Mouse (Mus musculus): Measurements from ENCODE around the gene Gm14226. TPM values are rescaled to one million over a fixed set of nuclear protein-coding genes. Genes with fewer than 3 reads are reported as not detected.
"Not testable (repeated sequence)": the region's sequence is repeated elsewhere in the genome, so short reads cannot be mapped to it uniquely, and the experiment has no call there.

The Gm14226 gene
- polyA plus RNA-seq, 1 experiment from 2014 or later = 0.30 TPM

DNA sequence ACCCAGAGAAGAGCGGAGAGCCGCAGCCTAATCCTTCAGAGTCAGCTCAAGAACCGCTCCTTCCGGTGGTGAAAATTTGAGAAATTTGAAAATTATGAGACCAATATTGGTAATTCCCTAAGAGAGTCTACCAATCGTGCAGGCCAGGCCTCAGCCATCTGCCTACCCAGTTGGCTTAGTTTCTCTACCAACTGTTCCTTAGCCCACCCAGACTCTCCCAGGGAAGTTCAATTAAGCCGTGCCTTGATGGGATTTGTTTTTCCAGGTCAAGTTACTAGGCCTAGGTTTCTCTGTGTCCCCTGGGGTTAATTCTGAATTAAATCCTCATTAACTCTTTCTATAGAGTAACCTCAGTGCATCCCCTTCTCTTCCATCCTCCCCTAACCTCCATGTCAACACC, 5.1 kb upstream of the Gm14226 start:
- 79% methylated on average over 6 of the region's 6 CpGs for WGBS (ENCODE audit: insufficient replicate concordance)
- H3K9me3 ChIP-seq (replicated peaks; ENCODE audit: control insufficient read depth, low read length) = no peaks in the 10 kb centered on the region
- no peak overlapping the region for H3K4me3 ChIP-seq (ENCODE audit: low read depth, low read length)
- no peak for ATAC-seq (ENCODE audit: low read depth)
- no peak overlapping the region for H3K4me2 ChIP-seq (ENCODE audit: low read depth, low read length)
- H3K4me1 ChIP-seq (ENCODE audit: control insufficient read depth, low read depth, low read length) = no peaks in the 10 kb centered on the region
- no peaks in the 10 kb centered on the region; the same call in 1 of the 2 replicates for H3K27me3 ChIP-seq (ENCODE audit: control insufficient read depth, insufficient read depth, low read depth, low read length)
- H3K9ac ChIP-seq (ENCODE audit: low read depth, low read length) = no peak overlapping the region
- no peak overlapping the region for H3K27ac ChIP-seq (ENCODE audit: low read length)
- no peaks in the 10 kb centered on the region for H3K36me3 ChIP-seq (ENCODE audit: control insufficient read depth, insufficient read depth)

DNA sequence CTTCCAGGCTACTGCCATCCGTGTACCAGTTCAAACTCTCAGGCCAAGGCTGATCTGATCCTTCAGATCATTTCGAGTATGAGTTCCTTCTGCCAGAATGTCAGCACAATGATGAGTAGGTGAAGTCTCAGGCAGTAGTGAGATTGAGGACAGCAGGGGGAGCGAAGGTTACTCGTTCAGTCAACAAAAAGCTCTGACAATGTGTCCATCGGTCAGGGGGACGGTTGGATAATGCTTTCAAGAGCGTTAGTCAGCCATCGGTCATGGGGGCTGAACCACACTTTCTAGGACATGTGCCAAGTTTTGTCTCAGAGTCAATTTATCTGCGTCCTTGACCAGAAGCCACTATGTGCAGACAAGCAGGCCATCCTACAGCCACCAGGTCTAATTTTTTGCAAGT, 1.3 kb upstream of the Gm14226 start:
- ATAC-seq (ENCODE audit: low read depth); H3K27ac ChIP-seq (ENCODE audit: low read length); H3K9me3 ChIP-seq (replicated peaks; ENCODE audit: control insufficient read depth, low read length); H3K27me3 ChIP-seq (ENCODE audit: control insufficient read depth, insufficient read depth, low read depth, low read length); H3K4me1 ChIP-seq (ENCODE audit: control insufficient read depth, low read depth, low read length); H3K4me2 ChIP-seq (ENCODE audit: low read depth, low read length); H3K9ac ChIP-seq (ENCODE audit: low read depth, low read length); H3K4me3 ChIP-seq (ENCODE audit: low read depth, low read length); H3K36me3 ChIP-seq (ENCODE audit: control insufficient read depth, insufficient read depth): not testable (repeated sequence)
- 33% methylated on average over 5 of the region's 9 CpGs for WGBS (ENCODE audit: insufficient replicate concordance)

DNA sequence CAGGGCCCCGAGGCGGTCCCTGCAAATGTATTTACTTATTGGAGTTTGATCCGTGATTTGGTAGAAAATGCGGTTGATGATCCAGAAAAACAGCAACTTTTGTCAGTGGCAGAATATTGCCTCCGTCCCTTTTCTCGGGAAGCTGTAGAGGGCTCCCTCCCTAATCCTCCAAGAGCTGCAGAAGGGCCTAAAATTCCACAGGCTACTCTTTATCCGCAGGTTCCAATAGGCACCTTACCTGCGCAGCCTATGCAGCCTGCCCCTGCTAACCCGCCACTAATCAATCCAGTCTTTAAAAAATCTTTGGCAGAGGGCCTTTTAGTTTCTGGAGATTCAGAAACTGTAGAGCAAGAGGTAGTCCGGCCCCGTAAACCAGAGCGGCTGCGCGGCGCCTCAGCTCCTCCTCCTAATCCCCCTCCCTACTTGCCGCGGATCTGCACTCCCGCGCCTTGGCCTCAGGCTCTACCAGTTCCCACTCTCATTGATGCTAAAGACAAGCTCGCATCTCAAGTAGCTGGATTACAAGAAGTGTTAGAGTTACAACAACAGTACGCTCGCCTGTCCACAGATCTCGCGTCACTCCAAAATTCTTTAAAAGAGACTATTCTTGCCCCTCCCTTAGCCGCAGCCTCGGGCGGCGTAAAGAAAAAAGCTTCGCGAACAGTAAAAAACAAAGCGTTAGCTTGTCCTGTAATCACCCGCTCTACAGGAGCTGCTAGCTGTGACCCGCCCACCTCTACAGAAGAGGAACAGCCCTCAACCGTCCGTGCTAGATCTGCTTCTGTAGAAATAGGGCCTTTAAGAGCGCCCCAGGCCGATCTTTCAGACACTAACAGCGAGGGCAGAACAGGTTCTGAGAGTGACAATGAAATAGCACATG, 936 bp downstream of the Gm14226 start:
- H3K27me3 ChIP-seq (ENCODE audit: control insufficient read depth, insufficient read depth, low read depth, low read length) = peaks cover 5% of the 10 kb centered on the region; the same call in 1 of the 2 replicates
- no peaks in the 10 kb centered on the region for H3K9me3 ChIP-seq (replicated peaks; ENCODE audit: control insufficient read depth, low read length)
- WGBS (ENCODE audit: insufficient replicate concordance) = under 1% methylated on average over 38 of the region's 38 CpGs
- H3K4me1 ChIP-seq (ENCODE audit: control insufficient read depth, low read depth, low read length) = no peaks in the 10 kb centered on the region; the same call in none of the 2 replicates
- H3K36me3 ChIP-seq (ENCODE audit: control insufficient read depth, insufficient read depth) = no peaks in the 10 kb centered on the region
- peak overlapping the region; percentile 61 for H3K4me3 ChIP-seq (ENCODE audit: low read depth, low read length)
- peak overlapping the region; percentile 69 for H3K27ac ChIP-seq (ENCODE audit: low read length)
- ATAC-seq (ENCODE audit: low read depth) = peak; percentile 89
- H3K9ac ChIP-seq (ENCODE audit: low read depth, low read length) = peak overlapping the region; percentile 61
- H3K4me2 ChIP-seq (ENCODE audit: low read depth, low read length) = peak overlapping the region; percentile 90

DNA sequence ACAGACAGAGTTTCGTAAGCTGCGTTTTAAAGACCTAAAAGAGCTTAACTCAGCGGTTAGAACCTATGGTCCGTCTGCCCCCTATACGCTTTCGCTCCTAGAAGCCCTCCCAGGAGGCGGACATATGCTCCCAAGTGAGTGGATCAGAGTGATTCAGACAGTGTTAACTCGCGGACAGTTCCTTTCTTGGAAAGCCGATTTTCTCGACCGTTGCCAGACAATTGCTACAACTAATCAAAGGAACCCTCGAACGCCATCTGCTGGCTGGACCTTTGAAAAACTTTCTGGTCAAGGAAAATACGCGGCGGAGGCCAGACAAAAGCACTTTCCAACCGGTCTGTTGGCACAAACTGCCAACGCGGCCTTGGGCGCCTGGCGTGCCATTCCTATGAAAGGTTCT, 1.6 kb downstream of the Gm14226 start:
- Histone ChIP-seq H3K9ac (ENCODE audit: low read depth, low read length) (peak overlapping the region; percentile 61), H3K9me3 (replicated peaks; ENCODE audit: control insufficient read depth, low read length) (no peaks in the 10 kb centered on the region), H3K4me1 (ENCODE audit: control insufficient read depth, low read depth, low read length) (no peaks in the 10 kb centered on the region; the same call in none of the 2 replicates), H3K27ac (ENCODE audit: low read length) (peak overlapping the region; percentile 69), H3K27me3 (ENCODE audit: control insufficient read depth, insufficient read depth, low read depth, low read length) (peaks cover 5% of the 10 kb centered on the region; the same call in 1 of the 2 replicates), H3K36me3 (ENCODE audit: control insufficient read depth, insufficient read depth) (no peaks in the 10 kb centered on the region), H3K4me2 (ENCODE audit: low read depth, low read length) (peak overlapping the region; percentile 90), H3K4me3 (ENCODE audit: low read depth, low read length) (peak overlapping the region; percentile 61)
- peak; percentile 65 for ATAC-seq (ENCODE audit: low read depth)
- under 1% methylated on average over 22 of the region's 22 CpGs for WGBS (ENCODE audit: insufficient replicate concordance)

DNA sequence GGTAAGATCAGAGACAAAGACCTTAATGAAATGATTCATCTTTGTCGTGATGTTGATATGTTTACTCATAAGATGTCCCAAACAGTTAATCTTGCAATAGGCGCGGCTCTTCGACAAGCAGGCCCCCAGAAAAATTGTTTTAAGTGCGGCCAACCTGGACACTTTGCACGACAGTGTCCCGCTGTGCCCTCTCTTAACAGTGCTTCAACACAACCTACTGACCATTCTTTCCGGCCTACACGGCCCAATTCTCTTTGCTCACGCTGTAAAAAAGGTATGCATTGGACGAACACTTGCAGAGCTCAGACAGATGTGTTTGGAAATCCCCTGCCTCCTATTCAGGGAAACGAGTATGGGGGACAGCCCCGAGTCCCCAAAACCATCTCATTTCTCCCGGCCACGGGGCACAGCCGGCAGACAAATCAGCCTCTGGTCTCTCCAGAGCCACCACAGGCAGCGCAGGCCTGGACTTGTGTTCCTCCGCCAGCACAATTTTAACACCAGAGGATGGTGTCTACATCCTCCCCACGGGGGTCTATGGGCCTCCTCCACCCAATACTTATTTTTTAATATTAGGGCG, 2.3 kb downstream of the Gm14226 start:
- H3K9me3 ChIP-seq (replicated peaks; ENCODE audit: control insufficient read depth, low read length); H3K36me3 ChIP-seq (ENCODE audit: control insufficient read depth, insufficient read depth); H3K9ac ChIP-seq (ENCODE audit: low read depth, low read length); ATAC-seq (ENCODE audit: low read depth); H3K4me1 ChIP-seq (ENCODE audit: control insufficient read depth, low read depth, low read length); H3K4me2 ChIP-seq (ENCODE audit: low read depth, low read length); H3K27ac ChIP-seq (ENCODE audit: low read length); H3K27me3 ChIP-seq (ENCODE audit: control insufficient read depth, insufficient read depth, low read depth, low read length); H3K4me3 ChIP-seq (ENCODE audit: low read depth, low read length): not testable (repeated sequence)
- WGBS (ENCODE audit: insufficient replicate concordance) = 55% methylated on average over 20 of the region's 20 CpGs

DNA sequence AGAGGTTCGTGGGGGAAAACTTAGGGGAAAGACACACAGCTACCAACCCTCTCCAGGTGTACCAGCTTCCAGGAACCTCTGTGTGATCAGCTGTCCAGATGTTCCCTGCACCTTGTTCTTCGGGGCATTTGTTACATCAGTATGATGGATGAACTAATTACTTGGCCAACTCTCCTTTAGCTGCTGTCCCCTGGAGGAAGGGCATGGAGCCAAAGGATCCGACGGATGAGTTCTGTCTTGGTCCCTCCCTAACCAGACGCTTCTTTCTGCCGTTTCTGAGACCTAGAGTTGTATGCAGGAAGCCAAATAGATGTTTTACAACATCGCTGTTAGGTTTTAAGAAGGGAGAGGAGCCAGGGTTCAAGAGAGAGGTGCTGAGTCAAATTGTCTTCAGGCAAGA, 12.8 kb downstream of the Gm14226 start:
- H3K36me3 ChIP-seq (ENCODE audit: control insufficient read depth, insufficient read depth) = no peaks in the 10 kb centered on the region

DNA sequence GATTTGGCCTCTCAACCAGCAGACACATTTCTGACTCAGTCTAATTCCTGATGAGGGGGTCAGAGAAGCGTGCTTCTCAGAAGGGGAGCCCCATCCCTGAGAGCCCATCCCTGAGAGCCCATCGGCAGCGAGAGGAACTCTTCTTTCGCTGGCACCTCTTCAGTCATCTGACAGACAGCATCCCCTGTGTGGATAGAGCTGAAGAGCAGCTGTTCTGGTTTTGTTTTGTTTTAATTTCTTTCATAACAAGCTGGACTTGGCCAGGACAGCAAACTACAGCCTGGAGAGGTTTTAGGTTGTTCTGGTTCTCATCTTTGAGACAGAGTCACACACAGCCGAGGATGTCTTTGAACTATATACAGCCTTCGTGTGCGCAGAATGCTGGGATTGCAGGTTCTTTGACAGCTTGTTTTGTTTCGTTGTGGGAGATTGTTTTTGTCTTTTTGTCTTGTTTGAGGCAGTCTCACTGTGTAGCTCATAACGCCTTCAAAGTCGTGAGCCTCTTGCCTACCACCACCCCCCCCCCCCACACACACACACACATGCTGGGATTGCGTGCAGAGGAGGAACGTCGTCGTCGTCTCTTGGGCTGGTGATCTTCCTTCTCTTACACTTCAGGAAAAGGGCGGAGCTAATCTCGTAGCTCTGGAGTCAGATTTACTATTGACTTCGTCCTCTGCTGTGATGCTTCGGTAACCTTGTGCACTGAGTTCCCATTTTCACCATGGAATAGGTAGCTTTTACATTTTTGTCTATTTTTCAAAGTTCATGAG, 15.1 kb downstream of the Gm14226 start:
- Histone ChIP-seq H3K27me3 (ENCODE audit: control insufficient read depth, insufficient read depth, low read depth, low read length) (no peaks in the 10 kb centered on the region), H3K36me3 (ENCODE audit: control insufficient read depth, insufficient read depth) (no peaks in the 10 kb centered on the region), H3K9ac (ENCODE audit: low read depth, low read length) (no peak overlapping the region), H3K27ac (ENCODE audit: low read length) (no peak overlapping the region), H3K4me2 (ENCODE audit: low read depth, low read length) (no peak overlapping the region), H3K9me3 (replicated peaks; ENCODE audit: control insufficient read depth, low read length) (no peaks in the 10 kb centered on the region), H3K4me3 (ENCODE audit: low read depth, low read length) (no peak overlapping the region), H3K4me1 (ENCODE audit: control insufficient read depth, low read depth, low read length) (no peaks in the 10 kb centered on the region)
- ATAC-seq (ENCODE audit: low read depth) = no peak
- 36% methylated on average over 19 of the region's 19 CpGs for WGBS (ENCODE audit: insufficient replicate concordance)

More for the DNA sequence above, 12.8 kb downstream of the Gm14226 start:
- Histone ChIP-seq H3K27me3 (ENCODE audit: control insufficient read depth, insufficient read depth, low read depth, low read length) (no peaks in the 10 kb centered on the region), H3K4me1 (ENCODE audit: control insufficient read depth, low read depth, low read length) (no peaks in the 10 kb centered on the region), H3K27ac (ENCODE audit: low read length) (no peak overlapping the region), H3K4me2 (ENCODE audit: low read depth, low read length) (no peak overlapping the region), H3K4me3 (ENCODE audit: low read depth, low read length) (no peak overlapping the region), H3K9ac (ENCODE audit: low read depth, low read length) (no peak overlapping the region), H3K9me3 (replicated peaks; ENCODE audit: control insufficient read depth, low read length) (no peaks in the 10 kb centered on the region)
- WGBS (ENCODE audit: insufficient replicate concordance) = 61% methylated on average over 7 of the region's 7 CpGs
- ATAC-seq (ENCODE audit: low read depth) = no peak

GRCm38 (mm10) chr2:155039956-155040355, 21.9 kb downstream of the Gm14226 start:
- H3K4me3 ChIP-seq (ENCODE audit: low read depth, low read length) = no peak overlapping the region
- 62% methylated on average over 4 of the region's 4 CpGs for WGBS (ENCODE audit: insufficient replicate concordance)
- H3K4me2 ChIP-seq (ENCODE audit: low read depth, low read length) = no peak overlapping the region
- no peaks in the 10 kb centered on the region for H3K27me3 ChIP-seq (ENCODE audit: control insufficient read depth, insufficient read depth, low read depth, low read length)
- H3K36me3 ChIP-seq (ENCODE audit: control insufficient read depth, insufficient read depth) = no peaks in the 10 kb centered on the region
- no peak overlapping the region for H3K27ac ChIP-seq (ENCODE audit: low read length)
- no peaks in the 10 kb centered on the region for H3K9me3 ChIP-seq (replicated peaks; ENCODE audit: control insufficient read depth, low read length)
- no peaks in the 10 kb centered on the region for H3K4me1 ChIP-seq (ENCODE audit: control insufficient read depth, low read depth, low read length)
- H3K9ac ChIP-seq (ENCODE audit: low read depth, low read length) = no peak overlapping the region
- ATAC-seq (ENCODE audit: low read depth) = no peak

Measured in liver, embryonic 16.5 days (tissue).